Mouse (Mus musculus) lung, postnatal 14 days (tissue): ENCODE measurements at regions not wholly inside any gene's neighbourhood (a gene's known extent, or its start where the extent isn't known, plus 50 kb on each side); places are given as distances from the start of the nearest gene placed in this dataset.

Experiments used
- DNase-seq: peaks from one replicate; pipeline ENCODE4 v3.0.0; 2021

GRCm38 (mm10) chr13:69439486-69439885, 94.1 kb upstream of the Nsun2 start:
- no peak for DNase-seq

- no peak for DNase-seq
These were observed 91.7 kb upstream of the Nsun2 start for GRCm38 (mm10) chr13:69441798-69442197.

- no peak for DNase-seq
These were observed 87.9 kb upstream of the Nsun2 start for GRCm38 (mm10) chr13:69445611-69446010.
